Mouse (Mus musculus) adipocyte (in vitro differentiated cells): ENCODE measurements at regions not wholly inside any gene's neighbourhood (a gene's known extent, or its start where the extent isn't known, plus 50 kb on each side); places are given as distances from the start of the nearest gene placed in this dataset.

Experiments used
- DNase-seq: peaks from one replicate; pipeline ENCODE4 v3.0.0-alpha.2; 2016; ENCODE audit warnings: low spot score

GRCm38 (mm10) chr6:126588761-126589160, 53.5 kb upstream of the Kcna5 start:
- no peak for DNase-seq

GRCm38 (mm10) chr6:126587476-126587875, 52.3 kb upstream of the Kcna5 start:
- DNase-seq: no peak

GRCm38 (mm10) chr6:126585813-126586212, 50.6 kb upstream of the Kcna5 start:
- peak; percentile 8 for DNase-seq
